Mouse (Mus musculus) embryo, embryonic 11.5 days (tissue): ENCODE results near the gene Kmt2b.

Experiments used
- DNase-seq: peaks from one replicate; pipeline ENCODE4 v3.0.0-alpha.2; 2012; ENCODE audit warnings: low read depth, low spot score

Gene Kmt2b

DNA sequence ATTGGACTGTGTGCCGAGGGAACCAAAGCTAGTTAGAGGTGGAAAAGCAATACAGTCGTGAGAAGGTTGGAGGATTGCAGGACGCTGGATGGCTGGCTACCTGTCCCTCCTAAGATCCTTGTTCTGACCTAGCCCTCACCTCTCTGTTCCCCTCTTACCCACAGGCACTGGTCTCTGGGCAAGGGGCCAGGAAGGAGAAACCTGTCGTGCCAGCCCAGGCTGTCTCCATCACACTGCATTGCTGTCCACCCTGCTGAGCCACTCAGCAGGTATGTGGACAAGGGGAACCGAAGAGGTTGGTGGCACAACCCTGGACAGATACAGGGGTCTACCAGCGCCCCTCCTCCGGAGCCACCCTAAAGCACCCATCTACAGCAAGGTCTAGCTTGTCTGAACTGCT lies 12.1 kb upstream of the Kmt2b start:
- no peak for DNase-seq

DNA sequence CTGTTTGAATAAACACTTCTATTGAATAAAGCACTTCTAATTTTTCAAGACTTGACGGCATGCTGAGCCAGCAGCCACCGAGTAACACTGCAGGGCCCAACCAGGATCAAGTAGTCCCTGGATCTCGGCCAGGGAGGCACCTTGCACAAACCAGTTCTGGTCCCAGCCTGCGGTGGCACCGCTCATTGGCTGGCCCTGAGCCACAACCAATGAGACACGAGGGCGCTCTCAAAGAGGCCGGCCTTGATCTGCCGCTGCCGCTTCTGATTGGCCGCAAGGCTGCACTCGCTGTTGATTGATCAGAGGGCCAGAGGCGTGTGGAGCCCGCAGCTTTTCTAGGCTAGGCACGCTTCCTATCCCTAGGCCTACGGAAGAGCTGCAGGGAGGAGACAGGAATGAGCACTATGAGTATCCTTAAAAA lies 11.4 kb upstream of the Kmt2b start:
- peak; percentile 74 for DNase-seq

DNA sequence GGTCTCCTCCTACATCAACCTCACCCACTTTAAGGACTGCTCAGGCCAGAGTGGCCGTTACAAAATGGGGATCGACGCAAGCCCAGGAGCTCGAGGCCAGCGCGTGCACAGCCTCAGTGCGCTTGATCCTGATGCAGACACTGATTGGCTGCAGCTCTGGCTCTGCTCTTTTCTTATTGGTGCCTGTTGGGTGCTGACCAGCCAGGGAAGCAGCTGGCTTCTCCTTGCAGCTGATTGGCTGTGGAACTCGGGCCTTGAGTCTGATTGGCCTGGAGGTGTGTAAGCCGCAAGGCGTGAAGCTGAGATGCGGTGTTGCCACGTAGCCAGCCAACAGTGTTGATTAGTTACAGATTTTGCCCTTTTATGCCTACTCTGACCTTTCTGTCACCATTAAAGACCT lies 10.3 kb upstream of the Kmt2b start, which contains the start of gene Zbtb32:
Gene Zbtb32, minus strand, starts transcription at position 124 of the 400 bp plus-strand sequence.
- DNase-seq: no peak

DNA sequence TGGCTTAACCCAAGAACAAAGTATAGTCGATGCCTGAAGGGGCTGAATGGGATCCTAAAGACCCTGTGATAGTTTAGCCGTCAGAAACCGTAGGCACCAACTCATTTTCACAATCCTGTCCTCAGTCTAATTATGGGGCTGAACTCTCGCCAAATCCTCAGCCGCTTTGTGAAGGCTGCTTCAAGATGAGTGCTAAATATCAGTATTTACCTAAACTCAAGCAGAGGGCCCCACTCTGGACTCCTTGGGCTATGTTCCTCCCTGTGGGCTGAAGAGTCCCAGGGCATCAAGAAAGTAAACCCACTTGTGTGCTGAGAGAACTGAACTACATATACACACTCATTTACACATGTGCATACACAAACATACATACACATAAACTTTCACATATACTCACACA lies 8.3 kb upstream of the Kmt2b start:
- DNase-seq: no peak

DNA sequence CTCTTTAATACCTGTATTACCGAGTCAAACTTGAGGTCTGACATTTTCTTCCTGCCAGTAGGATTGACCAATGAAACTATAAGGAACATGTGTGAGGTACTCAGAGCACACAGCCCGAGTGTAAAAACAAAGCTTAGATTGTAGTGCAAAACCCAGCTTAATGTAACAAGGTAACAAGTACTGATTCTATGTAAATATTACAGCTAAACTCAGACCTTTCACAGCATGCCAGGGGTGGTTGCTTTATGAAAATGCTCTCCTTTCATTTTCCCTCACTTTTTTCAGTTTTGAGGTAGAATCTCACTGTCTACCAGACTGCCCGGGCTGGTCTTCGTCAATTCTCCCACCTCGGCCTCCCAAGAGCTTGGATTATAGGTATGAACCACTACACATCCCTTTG lies 7.6 kb upstream of the Kmt2b start:
- no peak for DNase-seq

DNA sequence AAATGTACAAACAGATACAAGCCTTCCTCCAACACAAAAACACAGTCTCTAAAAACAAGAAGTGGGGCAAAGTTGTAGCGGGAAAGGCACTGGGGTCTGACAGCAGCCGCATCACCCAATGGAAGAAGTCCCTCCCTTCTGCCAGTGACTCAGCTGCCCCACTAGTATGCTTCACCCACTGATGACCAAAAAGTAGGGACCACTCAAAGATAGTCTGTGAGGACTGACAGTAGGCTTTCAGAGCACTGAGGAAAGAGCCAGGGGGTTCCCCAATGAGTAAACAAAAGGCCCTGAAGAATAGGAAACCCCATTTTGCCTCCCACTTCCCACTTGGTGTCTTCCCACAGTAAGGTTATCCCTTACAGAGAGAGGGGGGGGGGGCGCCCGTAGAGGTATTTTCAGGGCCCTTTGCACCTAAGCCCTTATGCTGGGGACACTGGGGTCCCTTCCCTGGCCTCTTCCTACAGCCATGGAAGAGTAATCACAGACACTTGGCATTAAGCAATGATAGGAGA lies 6.0 kb upstream of the Kmt2b start:
- DNase-seq: no peak

DNA sequence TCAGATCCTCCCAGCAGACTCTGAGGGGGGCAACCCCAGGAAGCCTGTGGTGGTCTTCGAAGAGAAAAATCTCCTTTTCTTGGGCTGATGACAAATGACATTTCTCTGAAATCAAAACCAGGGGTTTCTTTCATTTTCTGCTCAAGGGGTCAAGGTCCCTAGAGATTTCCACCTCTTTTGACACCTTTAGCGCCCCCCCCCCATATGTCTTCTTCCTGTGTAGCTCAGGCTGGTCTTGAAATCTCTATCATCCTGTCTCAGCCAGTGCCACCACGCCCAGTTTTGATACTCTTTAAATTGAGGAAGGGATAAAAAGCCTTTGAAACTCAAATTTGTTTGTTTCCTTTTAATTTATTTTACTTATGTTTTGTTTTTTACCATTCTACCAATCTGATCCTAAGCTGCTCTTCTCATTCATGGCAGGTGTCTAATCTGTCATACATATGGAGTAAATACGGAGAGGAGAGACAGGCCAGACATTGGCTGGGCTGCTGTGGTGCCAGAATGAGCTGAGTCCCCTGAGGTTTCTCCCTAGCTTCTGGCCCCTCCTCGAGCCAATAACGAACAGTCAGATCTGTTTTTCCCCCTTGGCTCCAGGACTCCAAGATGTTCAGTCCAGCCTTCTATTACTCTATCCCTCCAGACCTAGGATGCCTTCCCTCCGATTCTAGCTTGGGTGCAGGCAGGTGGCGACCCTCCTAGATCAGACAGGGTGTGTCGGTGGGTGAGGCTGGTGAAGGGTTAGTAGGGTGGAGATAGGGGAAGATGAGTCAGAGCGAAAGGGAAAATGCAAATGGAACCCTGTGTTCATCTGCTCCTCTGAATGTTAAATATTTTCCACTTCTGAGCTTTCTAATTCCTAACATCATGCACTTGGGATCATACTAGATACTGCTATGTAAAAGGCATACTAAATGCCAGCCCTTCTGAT lies 5.3 kb upstream of the Kmt2b start:
- no peak for DNase-seq

DNA sequence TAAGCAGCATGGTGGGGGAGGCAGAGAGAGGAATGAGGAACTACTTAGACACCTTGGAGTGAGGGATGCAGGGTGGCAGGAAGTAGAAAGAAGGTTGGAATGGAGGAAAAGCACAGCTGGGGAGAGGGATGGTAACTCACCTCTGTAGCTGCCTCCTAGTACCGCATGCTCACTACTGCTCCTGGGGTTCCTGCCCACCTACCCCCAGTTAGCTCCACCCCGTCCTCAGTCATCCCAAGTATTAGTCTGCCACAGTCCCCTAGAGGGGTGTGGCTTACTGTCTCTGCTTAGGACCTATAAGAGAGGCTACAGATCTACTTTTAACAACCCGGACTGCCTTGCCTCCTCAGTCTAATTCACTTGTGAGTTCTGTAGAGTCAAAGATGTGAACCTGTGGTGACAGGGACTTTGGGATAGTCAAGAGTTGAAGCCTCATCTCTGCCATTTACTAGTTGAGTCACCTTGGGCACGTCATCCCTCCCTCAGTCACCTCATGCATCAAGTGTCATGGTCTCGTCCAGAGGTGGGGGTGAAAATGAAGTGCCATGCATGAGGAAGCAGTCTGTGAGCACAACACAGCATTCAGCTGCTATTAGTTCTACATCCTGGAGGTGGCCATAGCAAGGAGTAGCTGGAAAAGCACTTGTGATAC lies 4.4 kb upstream of the Kmt2b start:
- no peak for DNase-seq

DNA sequence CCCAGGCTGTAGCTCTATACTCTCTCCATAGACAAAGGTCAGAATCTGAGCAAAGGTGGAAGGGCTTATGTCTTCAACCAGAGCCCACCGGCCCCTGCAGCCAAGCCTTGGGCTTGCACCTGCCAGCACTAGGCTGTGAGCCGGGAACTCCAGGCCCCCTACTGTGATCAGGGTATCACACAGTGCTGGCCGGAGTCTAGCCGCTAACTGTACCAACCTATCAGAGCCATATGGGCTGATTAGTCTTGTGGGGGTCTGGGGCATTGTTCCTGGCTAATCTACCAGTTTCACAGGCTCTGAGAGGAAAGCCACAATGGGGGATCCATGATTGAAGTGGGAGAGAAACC lies 3.1 kb upstream of the Kmt2b start:
- DNase-seq: no peak

DNA sequence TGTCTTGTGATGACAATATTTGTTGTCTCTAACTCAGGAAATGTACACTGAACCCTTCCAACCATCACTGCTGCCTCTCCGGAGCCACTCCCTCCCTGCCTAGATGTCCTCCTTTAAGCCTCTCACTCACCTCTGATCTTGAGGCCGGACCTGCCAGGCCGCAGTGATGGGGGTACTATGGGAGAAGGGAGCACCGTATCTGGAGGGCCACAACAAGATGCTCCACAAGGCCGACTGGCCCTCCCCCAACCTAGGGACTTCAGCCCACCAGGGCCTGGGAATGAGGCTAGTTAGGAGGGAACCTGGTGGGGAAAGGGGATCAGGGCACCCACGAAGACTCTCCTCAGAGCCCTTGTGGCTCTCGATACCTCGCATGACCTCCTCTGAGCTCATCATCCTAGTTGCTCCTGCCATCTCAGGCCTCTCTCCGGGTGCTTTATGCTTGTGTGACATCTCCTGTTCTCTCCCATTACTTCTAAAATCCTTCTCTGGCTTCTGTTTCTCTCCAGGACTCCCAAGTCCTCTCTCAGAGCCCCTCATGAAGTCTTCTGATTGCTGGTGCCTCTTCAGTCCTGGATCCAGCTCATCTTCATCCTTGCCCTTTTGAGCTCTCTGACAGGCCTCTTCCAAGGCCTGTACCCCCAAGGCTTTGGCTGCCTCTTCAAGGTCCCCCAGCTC lies 2.5 kb upstream of the Kmt2b start:
- no peak for DNase-seq

DNA sequence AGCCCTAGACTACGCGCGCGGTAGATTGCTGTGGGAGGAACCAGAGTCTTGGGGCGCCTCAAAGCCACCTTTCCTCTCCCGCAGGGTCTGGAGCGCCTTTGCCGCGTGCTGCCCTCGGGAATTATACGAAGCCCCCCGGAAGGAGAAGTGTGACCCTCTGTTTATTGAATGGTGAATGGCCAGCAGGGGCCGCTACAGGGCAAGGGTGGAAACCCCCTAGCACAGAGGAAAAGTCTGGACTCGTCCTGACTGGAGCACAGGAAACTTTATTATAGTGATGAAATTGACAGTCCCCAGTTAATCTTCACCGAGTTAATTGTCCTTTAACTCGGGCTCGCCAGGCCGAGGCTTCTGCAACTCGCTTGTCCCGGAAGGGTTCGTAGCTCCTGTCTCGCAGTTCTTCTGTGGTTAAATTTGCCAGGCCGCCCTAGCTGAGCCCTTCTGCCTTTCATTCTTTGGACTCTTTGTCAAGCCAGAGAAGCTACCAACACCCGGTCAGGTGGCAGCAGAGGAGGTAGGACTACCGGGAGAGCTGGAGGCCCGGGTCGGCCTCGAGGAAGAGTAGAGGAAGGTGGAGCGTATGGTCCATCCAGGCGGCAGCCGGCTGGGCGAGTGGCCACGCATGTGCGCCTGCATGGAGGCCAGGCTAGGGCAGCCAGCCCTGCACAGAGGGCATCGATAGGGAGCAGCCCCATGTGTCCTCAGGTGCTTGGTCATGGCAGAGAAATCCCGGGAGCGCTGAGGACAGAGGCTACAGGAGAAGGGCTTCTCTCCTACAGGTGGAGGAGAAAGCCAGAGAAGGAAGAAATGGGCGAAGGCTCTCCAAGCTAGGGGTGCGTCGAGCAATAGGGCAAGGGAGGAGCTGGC lies 1.1 kb upstream of the Kmt2b start:
- DNase-seq: peak; percentile 80

DNA sequence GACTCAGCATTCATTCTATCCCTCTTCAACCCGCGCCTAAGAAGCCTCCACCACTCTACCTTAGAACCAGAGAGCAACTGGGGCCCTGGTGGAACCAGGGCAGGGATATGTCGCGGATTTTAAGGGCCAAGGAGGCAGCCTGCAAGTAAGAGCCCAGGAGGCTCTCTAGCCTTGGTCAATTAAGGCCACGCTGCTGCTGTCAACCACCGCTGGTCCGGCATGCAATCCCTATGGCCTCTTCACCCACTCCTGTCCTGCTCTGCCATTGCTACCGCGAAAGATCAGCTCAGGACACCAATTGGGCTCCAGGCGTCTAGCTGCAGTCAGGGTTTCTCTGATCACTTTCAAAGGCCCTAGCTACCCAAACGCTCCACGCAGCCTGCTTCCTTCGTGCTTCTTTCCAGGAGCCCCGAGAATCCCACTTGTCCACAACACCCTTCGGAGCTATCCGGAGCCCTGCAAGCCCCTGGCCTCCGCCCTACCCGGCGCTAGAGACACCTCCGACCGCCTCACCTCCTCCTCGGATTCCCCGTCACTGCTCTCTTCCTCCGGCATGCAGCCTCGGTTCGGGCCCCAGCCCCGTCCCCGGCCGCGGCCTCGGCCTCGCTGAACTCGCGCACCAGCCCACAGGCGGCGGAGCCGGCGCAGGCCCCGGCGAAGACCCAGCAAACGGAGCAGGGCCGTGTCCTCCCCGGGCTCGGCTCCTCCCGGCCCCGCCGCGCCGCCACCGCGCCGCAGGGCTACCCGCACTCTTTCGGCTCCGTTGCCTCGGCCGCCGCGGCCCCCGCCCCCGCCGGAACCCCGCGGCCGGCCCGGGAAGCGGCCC lies 471 bp downstream of the Kmt2b start:
- no peak for DNase-seq

DNA sequence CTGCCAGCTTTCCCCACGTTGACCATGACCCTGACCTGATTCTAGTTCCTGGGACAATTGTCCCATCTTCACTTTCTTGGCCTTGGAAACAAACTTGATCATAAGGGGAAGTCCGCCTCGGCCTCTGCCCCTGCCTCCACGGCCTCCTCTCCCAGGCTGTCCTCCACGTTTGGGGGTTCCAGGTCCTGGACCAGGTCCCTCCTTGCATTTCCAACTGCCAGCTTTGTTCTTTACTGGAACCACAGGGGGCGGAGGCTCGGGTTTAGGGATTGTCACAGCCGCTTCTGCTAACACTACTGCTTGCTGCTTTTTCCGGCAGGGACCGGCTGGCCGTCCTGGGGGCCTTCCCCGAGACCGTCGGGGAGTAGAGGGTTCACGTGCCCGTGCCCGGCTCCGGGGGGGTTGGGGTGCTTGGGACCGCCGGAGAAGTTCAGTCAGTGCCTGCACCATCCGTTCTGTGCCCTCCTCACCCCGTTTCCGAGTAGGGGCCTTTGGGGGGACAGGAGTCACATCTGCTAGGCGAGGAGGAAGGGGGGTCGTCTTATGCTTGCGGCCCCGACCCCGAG lies 2.0 kb downstream of the Kmt2b start:
- DNase-seq: no peak

DNA sequence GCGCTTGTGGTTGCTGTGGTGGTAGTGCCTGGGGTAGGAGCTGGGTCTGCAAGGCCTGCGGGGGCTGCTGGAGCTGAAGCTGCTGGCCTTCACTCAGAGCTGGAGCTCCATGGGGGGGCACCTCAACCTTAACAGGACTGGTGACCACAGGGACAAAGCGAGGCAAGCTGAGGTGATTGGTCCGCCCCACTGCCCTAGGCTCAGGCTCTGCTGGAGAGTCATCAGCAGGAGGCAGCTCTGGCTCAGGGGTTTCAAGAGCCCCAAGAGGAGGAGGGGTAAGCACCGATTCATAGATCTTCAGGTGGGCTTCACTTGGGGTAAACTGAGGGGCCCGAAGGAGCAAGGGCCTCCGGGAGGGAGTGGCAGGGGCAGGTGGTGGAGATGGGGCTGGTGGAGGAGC lies 3.4 kb downstream of the Kmt2b start:
- DNase-seq: no peak

DNA sequence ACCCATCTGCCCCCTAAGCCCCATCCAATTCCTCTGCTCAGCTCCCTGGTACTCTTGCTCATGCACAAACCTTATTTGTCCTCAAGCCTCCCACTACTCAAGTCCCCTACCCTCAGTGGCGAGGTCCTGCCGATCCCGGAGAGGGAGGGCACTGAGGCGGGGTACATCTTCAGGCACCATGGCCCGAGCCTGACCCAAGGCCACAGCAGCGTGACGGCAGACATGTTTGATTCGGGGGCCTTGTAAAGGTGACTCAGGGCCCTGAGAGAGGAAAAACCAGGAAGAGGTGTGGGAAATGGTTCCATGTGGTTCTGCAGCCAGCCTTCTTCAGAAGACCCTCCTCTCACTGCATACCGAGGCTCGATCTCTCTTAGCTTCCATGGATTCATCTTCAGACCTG lies 4.2 kb downstream of the Kmt2b start:
- DNase-seq: no peak

DNA sequence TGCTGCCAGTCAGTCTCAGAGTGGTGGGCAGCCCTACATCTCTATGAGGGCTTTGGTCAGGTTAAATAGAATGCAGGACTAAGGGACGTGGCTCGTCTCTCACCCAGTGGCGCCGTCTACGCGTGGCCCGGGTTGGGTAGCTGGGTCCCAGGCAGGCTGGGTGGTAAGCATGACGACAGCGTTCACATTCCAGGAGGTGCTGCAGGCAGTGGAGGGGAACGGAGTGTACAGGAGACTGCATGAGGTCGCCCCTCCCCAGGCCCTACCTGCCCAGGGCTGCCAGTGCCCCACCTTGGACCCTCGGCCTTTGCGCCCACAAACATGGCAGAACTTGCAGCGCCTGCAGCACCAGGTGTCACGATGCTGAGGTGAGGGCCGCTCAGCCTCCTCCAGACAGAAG lies 7.0 kb downstream of the Kmt2b start:
- no peak for DNase-seq

DNA sequence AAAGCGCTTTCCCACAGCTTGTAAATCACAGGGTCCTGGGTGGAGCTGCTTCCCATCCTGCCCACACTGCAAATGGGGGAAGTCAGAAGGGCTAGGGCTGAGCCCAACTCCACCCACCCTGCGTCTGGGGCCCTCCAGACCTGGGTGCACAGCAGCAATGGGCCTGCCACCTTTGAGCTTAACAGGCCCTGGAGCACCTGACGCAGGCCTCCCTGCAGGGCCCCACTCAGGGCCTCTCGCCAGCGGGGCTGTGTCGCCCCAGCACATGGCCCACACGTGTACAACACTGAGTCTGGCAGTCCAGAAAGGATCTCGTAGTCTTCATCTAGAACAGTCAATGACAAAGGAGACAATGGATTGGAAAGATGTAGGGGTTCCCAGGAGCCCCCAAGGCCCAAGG lies 8.6 kb downstream of the Kmt2b start:
- no peak for DNase-seq

DNA sequence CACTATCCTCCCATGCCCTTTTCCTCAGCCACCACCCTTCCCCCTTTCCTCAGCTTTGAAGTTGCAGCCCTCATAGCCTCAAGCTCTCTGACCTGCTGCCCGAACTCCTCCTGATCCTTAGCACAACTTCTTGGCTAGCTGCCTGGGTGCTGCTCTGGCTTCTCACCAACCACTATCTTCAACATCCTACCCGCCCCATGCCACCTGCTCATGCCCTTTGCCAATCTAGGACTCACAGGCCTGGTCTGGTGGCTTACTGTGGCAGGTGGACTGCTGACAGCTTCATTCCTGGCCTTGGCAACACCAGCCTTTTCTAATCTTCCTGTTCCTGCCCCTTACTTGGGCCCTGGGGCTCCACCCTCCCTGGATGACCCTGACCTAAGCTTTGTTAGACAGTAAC lies 15.6 kb downstream of the Kmt2b start:
- DNase-seq: no peak

DNA sequence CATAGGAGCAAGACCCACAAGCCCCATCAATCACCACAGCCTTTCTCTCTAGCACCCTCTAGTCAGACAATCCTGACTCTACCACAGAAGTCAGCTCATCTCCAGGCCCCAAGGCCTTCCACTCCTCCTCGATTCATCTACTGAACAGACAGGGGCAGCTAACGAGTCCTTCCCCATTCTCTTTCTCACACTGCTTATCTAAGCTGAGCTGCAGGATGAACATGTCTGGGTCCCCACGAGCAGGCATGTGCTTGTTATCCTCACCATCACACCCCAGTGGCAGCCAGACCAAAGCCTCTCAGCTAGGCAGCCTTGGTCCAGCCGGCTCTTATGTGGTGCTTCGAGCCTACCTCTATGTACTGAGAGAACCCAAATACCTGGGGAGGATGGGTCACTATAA lies 16.1 kb downstream of the Kmt2b start:
- DNase-seq: no peak

DNA sequence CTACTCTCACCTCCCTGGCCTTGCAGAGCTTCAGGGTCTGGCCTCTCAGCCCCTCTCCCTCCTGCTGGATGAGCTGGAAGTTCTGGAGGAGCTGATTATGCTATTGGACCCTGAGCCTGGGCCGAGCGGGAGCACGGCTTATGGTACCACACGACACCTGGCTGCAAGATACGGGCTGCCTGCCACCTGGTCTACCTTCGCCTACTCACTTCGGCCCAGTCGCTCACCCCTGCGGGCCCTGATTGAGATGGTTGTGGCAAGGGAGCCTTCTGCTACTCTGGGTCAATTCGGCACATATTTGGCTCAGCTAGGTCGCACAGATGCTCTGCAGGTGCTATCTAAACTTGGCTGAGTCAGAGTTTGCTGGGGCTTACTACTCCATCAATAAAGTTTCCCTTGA lies 21.0 kb downstream of the Kmt2b start:
- DNase-seq: no peak
